Mouse (Mus musculus) liver, embryonic 14.5 days (tissue): ENCODE measurements around the gene Alx1.

Source experiments
- CTCF ChIP-seq: IDR thresholded peaks from 2 replicates; pipeline ENCODE4 v1.5.1; 2016; ENCODE audit warnings: antibody characterized with exemption, low read depth, control low read depth
- EP300 ChIP-seq: IDR thresholded peaks from 2 replicates; pipeline ENCODE4 v1.6.1; 2016; ENCODE audit warnings: antibody characterized with exemption, low read depth

DNA sequence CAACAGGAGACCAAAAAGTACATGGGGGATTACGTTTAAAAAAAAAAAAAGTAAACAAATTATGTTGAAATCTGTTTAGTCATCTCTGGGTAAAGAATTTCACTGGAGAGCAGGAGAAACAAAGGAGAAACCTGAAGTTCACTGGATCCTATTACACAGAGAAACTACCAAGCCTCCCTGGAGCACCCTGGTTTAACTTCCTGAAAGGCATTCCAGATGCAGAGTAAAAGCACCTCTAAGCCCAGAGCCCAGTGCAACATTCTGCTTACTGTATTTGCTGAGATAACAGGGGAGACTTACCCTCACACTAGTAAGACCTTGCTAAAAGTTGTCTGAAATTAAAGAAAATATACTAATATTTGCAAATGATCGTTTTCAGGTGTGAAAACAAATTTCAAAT is 15.0 kb upstream of the Alx1 start:
- TF ChIP-seq CTCF, result no peak
- no peak for TF ChIP-seq EP300
